Mouse (Mus musculus) bone marrow, adult 2 months (tissue): Measurements from ENCODE around the gene Fgfr2. TPM values are rescaled to one million over a fixed set of nuclear protein-coding genes. Genes with fewer than 3 reads are reported as not detected.

Source experiments
- H3K27ac ChIP-seq: fragments of 200-500 bp; 2 replicates; pipeline ENCODE4 v1.5.1; 2012; ENCODE audit warnings: low read depth, mild to moderate bottlenecking, control low read depth, inconsistent platforms, low read length; ENCODE audit not compliant: control insufficient read depth, poor library complexity, insufficient read depth
- H3K4me1 ChIP-seq: fragments of 200-500 bp; 2 replicates; pipeline ENCODE4 v1.6.1; 2011; ENCODE audit warnings: low read length; ENCODE audit not compliant: control insufficient read depth, insufficient read depth
- H3K4me3 ChIP-seq: fragments of 200-500 bp; replicated peaks from 2 replicates; pipeline ENCODE3; 2011; ENCODE audit warnings: mild to moderate bottlenecking, low read depth, low read length, control low read depth; ENCODE audit not compliant: control insufficient read depth
- CTCF ChIP-seq: fragments of 200-500 bp; IDR thresholded peaks from 2 replicates; pipeline ENCODE4 v1.5.1; 2011; ENCODE audit warnings: low read length, control low read depth; ENCODE audit not compliant: control insufficient read depth, insufficient read depth
- POLR2A ChIP-seq: fragments of 200-500 bp; IDR thresholded peaks from 2 replicates; pipeline ENCODE4 v1.6.1; 2011; ENCODE audit warnings: low read depth, mild to moderate bottlenecking, control low read depth, low read length, borderline replicate concordance; ENCODE audit not compliant: control insufficient read depth
- WGBS: fragments of 180-500 bp; shearing (Covaris S2); methylation state at CpG from one replicate; pipeline ENCODE4 v1.1.7; 2018; 5-methylcytosine and 5-hydroxymethylcytosine counted together
- polyA plus RNA-seq: library from polyadenylated mRNA; stranded (reverse); fragments of >200 nt; gene quantifications from 2 replicates; pipeline ENCODE4 v1.2.4, GENCODE M21; 2011; ENCODE audit warnings: low replicate concordance; ENCODE audit not compliant: missing spikeins, insufficient read depth, insufficient read length

Fgfr2 gene
- polyA plus RNA-seq, 1 experiment = 8.2 TPM

DNA sequence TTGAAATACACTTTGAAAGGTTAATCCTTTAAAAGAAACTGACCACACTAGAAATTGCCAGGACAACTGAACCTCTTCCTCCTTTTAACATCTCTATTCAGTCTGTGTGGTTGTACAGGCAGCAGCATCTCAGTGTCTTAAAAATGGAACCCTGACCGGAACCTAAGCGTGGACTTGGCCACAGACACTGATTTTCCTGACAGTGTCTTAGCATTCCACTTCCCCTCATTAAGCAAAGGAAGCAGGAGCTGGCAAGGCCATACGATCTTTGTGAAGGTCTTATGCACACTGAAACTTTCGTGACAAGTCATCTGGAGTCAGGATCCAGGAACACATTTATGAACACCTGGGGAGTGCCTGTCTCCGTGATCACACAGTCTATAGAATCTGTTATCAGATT is 339.0 kb downstream of the Fgfr2 start:
- peaks cover 6% of the 10 kb centered on the region for H3K4me1 ChIP-seq
- TF ChIP-seq CTCF = no peak
- TF ChIP-seq POLR2A = no peak

DNA sequence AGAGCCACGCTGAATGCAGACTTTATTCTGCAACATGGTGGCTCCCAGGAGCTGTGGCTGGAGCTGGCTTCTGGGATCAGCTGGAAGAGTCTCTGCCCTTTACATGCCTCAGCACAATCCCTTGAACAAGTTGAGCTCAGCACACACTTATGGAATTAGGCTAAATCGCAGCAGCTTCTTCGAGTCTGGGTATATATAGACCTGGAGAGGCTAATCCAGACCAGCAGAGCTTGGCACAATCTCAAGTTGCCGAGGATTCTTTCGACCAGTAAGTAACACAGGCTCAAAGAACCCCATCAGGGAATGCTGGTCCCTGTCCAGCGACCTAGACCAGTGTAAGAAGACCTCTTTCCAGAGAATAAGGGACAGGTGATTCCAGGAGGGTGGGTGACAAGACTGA is 341.3 kb downstream of the Fgfr2 start:
- H3K27ac ChIP-seq = no peak overlapping the region
- peaks cover 6% of the 10 kb centered on the region for H3K4me1 ChIP-seq
- WGBS = 91% methylated on average over 6 of the region's 6 CpGs
- TF ChIP-seq POLR2A (no peak), CTCF (no peak)
- no peak overlapping the region for H3K4me3 ChIP-seq

More for the DNA sequence above, 339.0 kb downstream of the Fgfr2 start:
- 87% methylated on average over 5 of the region's 5 CpGs for WGBS
- Histone ChIP-seq H3K4me3 (no peak overlapping the region), H3K27ac (no peak overlapping the region)

- no peak overlapping the region for H3K4me3 ChIP-seq
- H3K27ac ChIP-seq = no peak overlapping the region
- WGBS = 85% methylated on average over 7 of the region's 7 CpGs
- H3K4me1 ChIP-seq = peaks cover 2% of the 10 kb centered on the region; the same call in 1 of the 2 replicates
- no peak for TF ChIP-seq CTCF
- no peak for TF ChIP-seq POLR2A
Observed at GRCm38 (mm10) chr7:132781130-132781814, 341.9 kb downstream of the Fgfr2 start.

DNA sequence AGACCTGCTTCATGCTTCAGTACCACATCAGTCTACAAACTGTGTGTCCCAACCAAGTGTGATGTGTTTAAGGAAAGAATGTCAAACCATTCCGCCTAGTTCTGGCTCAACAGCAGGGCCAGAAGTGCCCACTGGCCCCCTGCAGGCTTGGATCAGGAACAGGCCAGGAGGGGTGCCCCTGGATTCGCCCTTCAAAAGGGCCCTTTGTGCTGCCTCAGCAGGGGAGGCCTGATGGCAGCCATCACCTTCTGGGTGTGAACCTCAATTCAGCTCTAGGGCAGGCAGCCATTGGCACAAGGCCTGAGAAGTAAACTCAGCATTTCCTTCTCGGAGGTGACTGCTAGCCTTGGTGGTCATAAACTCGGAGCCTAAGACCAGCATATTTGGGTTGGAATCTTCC is 342.5 kb downstream of the Fgfr2 start:
- no peak for TF ChIP-seq POLR2A
- TF ChIP-seq CTCF = no peak
- Histone ChIP-seq H3K4me3 (no peak overlapping the region), H3K4me1 (peaks cover 2% of the 10 kb centered on the region; the same call in 1 of the 2 replicates), H3K27ac (no peak overlapping the region)
- 70% methylated on average over 4 of the region's 4 CpGs for WGBS

DNA sequence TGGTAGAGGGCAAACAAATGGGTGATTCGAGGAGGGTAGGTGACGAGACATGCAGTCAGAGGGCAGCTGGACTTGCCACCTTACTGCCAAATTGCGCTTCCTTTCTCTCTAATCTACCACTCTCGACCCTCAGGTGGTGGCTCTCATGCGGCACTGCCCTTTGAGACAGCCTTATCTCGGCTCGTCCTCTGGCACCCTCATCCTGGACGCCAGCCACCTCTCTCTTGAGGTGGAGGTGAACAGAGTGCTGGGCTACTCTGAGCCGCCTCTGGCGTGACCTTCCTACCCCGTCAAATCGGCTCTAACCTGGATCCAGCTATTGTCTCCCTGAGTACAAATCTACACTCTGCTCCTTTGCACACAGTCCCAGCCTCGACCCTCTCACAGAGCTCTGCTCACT is 344.5 kb downstream of the Fgfr2 start:
- H3K4me1 ChIP-seq = peaks cover 2% of the 10 kb centered on the region; the same call in 1 of the 2 replicates
- WGBS = 67% methylated on average over 13 of the region's 13 CpGs
- no peak overlapping the region for H3K4me3 ChIP-seq
- peak overlapping the region; percentile 93 for H3K27ac ChIP-seq
- TF ChIP-seq POLR2A (no peak), CTCF (no peak)

GRCm38 (mm10) chr7:132777728-132778453 is 345.3 kb downstream of the Fgfr2 start:
- H3K4me1 ChIP-seq = peaks cover 3% of the 10 kb centered on the region; the same call in 1 of the 2 replicates
- H3K27ac ChIP-seq = peak overlapping the region; percentile 93
- H3K4me3 ChIP-seq = no peak overlapping the region
- TF ChIP-seq POLR2A (no peak), CTCF (no peak)
- WGBS = 54% methylated on average over 1 of the region's 1 CpGs

GRCm38 (mm10) chr7:132777117-132777516 is 346.0 kb downstream of the Fgfr2 start:
- Histone ChIP-seq H3K4me3 (no peak overlapping the region), H3K27ac (peak overlapping the region; percentile 93), H3K4me1 (peaks cover 3% of the 10 kb centered on the region; the same call in 1 of the 2 replicates)
- 72% methylated on average over 7 of the region's 7 CpGs for WGBS
- TF ChIP-seq POLR2A (no peak), CTCF (no peak)

DNA sequence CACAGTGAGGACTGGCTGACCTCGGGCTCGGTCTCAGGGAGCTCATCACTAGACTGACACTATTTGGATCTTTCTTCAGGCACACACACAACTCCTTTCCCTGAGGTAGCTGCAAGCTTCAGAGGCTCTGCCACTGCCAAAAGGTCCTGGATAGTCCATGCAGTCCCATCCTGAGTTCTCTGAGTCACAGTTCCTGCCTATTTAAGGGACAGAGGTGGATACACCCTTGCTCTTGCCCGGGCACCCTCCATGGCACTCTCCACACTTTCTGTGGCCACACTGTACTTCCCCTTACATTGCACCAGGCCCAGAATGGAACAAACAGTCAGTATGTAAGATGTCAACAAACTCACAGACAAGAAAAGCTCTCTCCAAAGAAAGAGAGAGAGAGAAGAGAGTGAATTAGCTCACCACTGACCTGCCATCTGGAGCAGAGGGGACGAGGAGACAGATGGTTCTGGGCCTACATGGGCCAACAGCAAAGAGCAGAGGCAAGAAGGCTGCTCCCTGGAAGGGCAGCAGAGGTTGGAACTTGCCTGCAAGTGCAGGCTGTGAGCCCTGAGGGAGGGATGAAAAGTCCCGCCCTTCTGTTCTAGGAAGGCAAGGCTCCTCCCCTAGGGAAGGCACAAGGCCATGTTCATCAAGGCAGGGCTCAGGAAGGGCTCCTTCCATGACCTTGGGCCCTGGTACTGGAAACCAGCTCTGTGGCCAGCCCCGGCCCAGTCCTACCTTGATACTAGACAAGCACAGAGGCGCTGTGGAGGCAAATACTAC is 346.6 kb downstream of the Fgfr2 start:
- TF ChIP-seq POLR2A = peak; percentile 86
- TF ChIP-seq CTCF = no peak
- Histone ChIP-seq H3K4me3 (peak overlapping the region; percentile 73), H3K4me1 (peaks cover 3% of the 10 kb centered on the region; the same call in 1 of the 2 replicates), H3K27ac (peak overlapping the region; percentile 20)
- WGBS = 62% methylated on average over 7 of the region's 7 CpGs
